Mouse (Mus musculus) small intestine, adult 2 months (tissue): ENCODE data around the gene Zbtb41.

Experiments used
- CTCF ChIP-seq: fragments of 200-500 bp; IDR thresholded peaks from 2 replicates; pipeline ENCODE4 v1.5.1; 2012; ENCODE audit warnings: low read depth, mild to moderate bottlenecking, control low read depth, inconsistent platforms, low read length, moderate library complexity, mixed read lengths; ENCODE audit not compliant: insufficient replicate concordance, insufficient read length; ENCODE audit errors: extremely low read depth
- POLR2A ChIP-seq: fragments of 200-500 bp; IDR thresholded peaks from 2 replicates; pipeline ENCODE4 v1.6.1; 2012; ENCODE audit warnings: low read depth, mild to moderate bottlenecking, control low read depth, inconsistent platforms, low read length, moderate library complexity

GRCm38 (mm10) chr1:139465936-139466335, 43.8 kb downstream of the Zbtb41 start:
- TF ChIP-seq POLR2A (no peak), CTCF (no peak)
